Mouse (Mus musculus): ENCODE results near the gene Asf1a.

GRCm38 (mm10) chr10:53596677-53597120 lies at the start of gene Asf1a:
- TF ChIP-seq POLR2A (IDR thresholded peaks at IDR 0.05; ENCODE audit: borderline replicate concordance, extremely low read depth, insufficient read depth, insufficient read length, poor library complexity, severe bottlenecking) (peak; percentile 45; the same call in 1 of the 2 replicates), CTCF (IDR thresholded peaks at IDR 0.05; ENCODE audit: borderline replicate concordance, extremely low read depth, insufficient read depth, insufficient read length) (peak; percentile 61; the same call in 1 of the 2 replicates)

All from brain, embryonic 14.5 days (tissue).